Mouse (Mus musculus) heart, postnatal 36 days (tissue): Measurements from ENCODE around the gene March8. TPM values are rescaled to one million over a fixed set of nuclear protein-coding genes. Genes with fewer than 3 reads are reported as not detected.
A peak's percentile ranks its signal among the peaks of the same experiment; 100 is the strongest.

Source experiments
- DNase-seq, 2 experiments: peaks; one replicate each; pipeline ENCODE4 v3.0.0; 2021 to 2022
- intact Hi-C: fragments of 180-260 bp; cut with DNase I; formaldehyde crosslinking; loops from one replicate; pipeline ENCODE4 v1.15.1; 2025
- total RNA-seq, 2 experiments: library from RNA; stranded (reverse); gene quantifications; 2 replicates each; pipeline ENCODE4 v1.2.3; 2021

Gene March8
- total RNA-seq, 2 experiments from 2014 or later = 45.4 to 50.6 TPM

- intact Hi-C loops = no loop called here
These were observed 68.9 kb downstream of the March8 start for GRCm38 (mm10) chr6:116406680-116407079.

GRCm38 (mm10) chr6:116407216-116407615 is 69.4 kb downstream of the March8 start:
- no peak for DNase-seq
- intact Hi-C loops = no loop called here

More at GRCm38 (mm10) chr6:116406680-116407079, 68.9 kb downstream of the March8 start:
- no peak for DNase-seq

DNA sequence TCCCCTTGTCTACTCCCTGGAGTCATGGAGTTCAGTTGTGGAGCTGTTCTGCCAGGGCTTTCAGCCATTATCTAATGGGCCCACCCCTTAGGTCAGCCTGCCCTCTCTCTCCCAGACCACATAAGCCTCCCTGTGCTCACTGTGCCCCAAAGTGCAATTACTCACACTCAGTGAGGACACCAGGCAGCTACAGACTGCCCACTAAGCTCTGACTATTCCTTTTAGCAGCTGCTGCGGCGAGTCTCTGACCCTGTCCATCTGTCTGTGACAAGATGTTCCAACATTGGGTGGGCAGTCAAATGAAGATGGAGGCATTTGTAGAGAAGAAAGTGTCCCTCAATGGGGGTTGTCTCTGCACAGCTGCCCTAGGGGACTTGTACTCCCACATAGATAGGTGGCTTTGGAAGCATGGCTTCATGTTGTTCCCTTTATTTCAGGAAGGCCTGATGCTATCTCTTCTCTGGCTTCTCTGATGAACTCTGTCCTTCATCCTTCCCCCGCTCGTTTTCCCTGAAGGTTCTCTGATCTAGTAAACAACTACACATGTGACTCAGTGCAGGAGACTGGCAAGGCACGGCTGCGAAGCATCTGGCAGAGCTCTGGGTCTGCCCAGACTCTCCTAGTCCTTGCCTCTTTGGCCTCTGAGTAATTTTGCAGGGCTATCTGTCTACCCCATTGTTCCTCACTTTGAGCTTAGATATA is 70.3 kb downstream of the March8 start:
- no peak for DNase-seq
- intact Hi-C loops = no loop called here

DNA sequence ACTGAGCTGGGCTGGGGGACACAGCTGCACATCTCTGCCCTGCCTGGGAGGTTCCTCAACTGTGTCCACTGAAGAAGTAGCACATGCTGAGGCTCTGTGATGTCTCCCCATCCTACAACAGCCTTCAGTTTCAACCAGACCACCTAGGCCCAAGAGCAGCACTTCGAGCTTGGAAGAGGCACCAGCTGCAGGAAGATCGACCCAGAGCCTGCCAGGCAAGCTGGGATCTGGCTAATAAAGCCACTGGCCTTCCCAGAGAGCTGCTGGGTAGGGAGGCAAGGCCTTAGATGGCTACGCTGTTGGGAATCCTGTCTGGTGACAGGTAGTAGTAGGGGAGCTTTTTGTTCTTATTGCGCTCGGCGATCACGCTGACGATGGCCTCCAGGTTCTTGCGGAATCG is 72.6 kb downstream of the March8 start:
- intact Hi-C loops = loop anchor here (10.0 kb wide), 1 partner anchor 1414 kb away; no protein-coding TSS in a partner anchor
- no peak for DNase-seq

- intact Hi-C loops = loop anchor here (10.0 kb wide), 1 partner anchor 1413 kb away; no protein-coding TSS in a partner anchor
- no peak for DNase-seq
These were observed 73.9 kb downstream of the March8 start for GRCm38 (mm10) chr6:116411716-116412115.

- DNase-seq = no peak
- intact Hi-C loops = loop anchor here (10.0 kb wide), 1 partner anchor 1412 kb away; no protein-coding TSS in a partner anchor
These were observed 74.9 kb downstream of the March8 start for GRCm38 (mm10) chr6:116412546-116413325.

DNA sequence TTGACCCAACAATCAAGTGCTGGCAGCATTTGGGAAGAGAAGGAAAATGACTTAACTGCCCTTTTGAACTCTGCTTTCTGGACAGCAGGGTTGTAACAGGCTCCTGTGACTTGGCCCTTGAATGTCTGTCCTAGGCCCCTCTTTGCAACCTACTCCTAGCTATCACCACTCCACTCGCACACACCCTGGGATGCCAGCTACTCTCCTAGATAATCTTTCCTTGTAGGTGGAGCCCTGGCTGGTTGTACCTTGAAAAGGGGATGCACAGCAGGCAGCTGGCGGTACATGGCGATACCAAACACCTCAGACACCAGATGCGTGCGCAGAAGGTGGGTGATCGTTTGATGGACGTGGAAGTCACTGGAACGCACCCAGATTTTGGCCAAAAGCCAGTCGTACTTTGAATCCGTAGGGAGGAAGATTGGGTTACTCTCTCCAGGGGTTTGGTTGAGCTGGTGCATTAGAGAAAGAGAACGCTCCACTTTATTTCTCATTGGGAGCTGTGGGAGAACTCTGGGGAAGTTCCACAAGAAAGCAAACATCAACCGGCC is 77.4 kb downstream of the March8 start:
- intact Hi-C loops = loop anchor here (10.0 kb wide), 1 partner anchor 1410 kb away; no protein-coding TSS in a partner anchor
- no peak for DNase-seq

- intact Hi-C loops = loop anchor here (10.0 kb wide), 1 partner anchor 1409 kb away; no protein-coding TSS in a partner anchor
- DNase-seq = no peak
These were observed 78.3 kb downstream of the March8 start for GRCm38 (mm10) chr6:116416000-116416552.

DNA sequence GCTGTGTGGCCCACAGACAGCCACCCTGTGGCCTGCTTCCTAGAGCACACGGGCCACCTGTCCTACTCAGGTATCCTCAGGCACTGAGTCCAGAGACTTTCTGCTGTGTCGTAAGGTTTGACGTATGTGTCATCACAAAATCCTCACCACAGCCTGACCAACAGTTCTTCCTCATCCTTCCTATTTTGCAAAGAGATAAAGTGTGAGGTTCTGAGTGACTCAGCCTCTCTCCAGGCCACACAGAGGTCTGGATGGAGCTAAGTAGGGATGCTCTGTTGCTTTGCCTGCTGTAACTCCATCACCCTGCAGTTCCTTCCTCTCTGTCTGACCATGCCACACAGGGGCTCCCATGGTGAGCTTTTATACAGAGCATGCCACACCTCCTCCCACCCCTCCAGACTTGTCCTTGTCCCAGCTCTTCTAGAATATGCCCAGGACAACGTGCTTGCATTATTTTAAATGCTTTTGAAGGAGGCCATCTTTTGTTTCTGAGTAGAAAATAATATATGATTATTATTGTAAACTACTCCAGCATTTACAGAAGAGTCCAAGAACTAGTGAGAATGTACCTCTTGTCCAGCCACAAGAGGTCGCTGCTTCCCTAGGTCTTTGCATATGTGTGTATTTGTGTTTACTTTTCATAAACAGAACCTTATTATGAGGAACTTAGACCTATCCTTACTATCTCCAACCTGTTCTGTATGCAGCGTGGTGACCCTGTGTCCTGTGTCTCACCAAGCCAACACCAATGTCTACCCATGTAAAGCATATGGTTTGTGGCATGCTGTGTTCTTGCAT is 79.9 kb downstream of the March8 start:
- DNase-seq = peak in 1 of 2 experiments; percentile 44
- intact Hi-C loops = loop anchor here (10.0 kb wide), 1 partner anchor 1407 kb away; no protein-coding TSS in a partner anchor

DNA sequence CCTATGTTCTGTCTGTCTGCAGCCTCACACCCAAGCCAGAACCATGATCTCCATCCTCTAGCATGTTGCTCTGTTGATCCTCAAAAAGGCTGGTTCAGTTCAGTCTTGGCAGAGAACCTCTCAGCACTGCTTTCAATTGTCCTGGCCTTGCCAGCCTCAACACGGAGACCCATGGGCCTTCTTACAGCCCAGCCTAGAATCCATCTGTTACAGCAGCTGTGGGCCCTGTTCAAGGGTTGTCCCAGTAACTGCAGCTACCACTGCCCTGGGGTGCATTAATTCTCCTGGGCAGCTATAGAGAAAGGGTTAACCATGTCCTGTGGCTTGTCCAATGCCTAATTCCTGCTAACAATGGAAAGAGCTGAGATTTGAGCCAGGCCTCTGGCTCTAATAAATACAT is 80.7 kb downstream of the March8 start:
- no peak for DNase-seq
- intact Hi-C loops = loop anchor here (10.0 kb wide), 1 partner anchor 1406 kb away; no protein-coding TSS in a partner anchor

DNA sequence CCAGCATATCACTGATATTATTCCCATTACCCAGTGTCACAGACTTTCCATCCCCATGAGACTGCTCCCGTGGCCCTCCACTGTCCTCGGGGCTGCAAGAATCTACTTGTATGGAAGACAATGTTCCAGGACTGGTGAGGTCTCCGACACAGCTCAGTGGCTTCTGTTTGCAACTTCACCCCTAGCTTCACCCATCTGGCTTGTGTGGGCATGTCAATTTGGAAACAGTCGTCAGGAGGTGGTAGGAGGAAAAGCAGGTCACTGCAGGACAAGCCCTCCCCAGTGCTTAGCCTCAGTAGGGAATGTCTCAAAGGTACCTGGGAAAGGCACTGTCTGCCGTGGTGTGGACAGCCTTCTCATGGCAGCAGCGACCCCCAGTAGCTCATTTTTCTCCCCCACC is 81.9 kb downstream of the March8 start:
- intact Hi-C loops = loop anchor here (10.0 kb wide), 1 partner anchor 1405 kb away; no protein-coding TSS in a partner anchor
- no peak for DNase-seq

DNA sequence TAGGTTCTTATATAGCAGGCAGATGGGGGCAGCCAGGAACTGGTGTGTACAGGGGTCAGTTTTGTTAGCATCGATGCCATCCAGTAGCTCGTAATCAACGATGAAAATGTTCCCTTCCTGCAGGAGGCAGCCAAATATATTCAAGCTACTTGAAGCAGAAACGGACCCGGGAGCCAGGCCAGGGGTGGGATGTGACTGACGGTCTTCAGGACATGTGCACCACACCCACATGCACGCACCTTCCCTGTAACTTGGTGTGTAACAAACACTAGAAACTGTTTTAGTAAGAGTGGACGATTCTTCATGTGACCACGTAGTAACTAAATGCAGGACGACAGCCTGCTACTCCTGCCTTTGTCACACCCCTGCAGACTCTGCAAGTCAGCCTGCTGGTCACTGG is 82.4 kb downstream of the March8 start:
- intact Hi-C loops = no loop called here
- DNase-seq = no peak

- intact Hi-C loops = no loop called here
These were observed 85.2 kb downstream of the March8 start for GRCm38 (mm10) chr6:116422991-116423390.

GRCm38 (mm10) chr6:116423664-116424063 is 85.8 kb downstream of the March8 start:
- intact Hi-C loops = no loop called here

More at GRCm38 (mm10) chr6:116422991-116423390, 85.2 kb downstream of the March8 start:
- no peak for DNase-seq

DNA sequence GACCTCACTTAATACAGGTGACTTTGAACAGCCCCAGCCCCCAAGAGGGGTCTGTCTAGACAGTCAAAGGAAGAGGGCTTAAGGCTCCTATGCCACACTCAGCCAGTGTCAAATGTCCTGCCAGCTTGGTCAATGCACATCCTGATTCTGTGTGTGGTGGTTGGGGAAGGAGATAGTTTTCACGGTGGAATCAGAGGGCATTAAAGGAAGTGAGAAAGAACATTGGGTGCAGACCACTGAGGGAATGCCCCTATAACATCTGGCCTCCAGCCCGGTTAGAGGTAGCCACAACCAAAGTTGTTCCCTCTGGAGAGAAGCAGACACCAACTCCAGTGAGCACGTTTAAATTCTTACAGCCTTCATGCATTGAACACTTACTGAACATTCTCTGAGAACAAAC is 89.7 kb downstream of the March8 start:
- intact Hi-C loops = loop anchor here (5.0 kb wide), 1 partner anchor 145 kb away; no protein-coding TSS in a partner anchor

More at GRCm38 (mm10) chr6:116423664-116424063, 85.8 kb downstream of the March8 start:
- no peak for DNase-seq

DNA sequence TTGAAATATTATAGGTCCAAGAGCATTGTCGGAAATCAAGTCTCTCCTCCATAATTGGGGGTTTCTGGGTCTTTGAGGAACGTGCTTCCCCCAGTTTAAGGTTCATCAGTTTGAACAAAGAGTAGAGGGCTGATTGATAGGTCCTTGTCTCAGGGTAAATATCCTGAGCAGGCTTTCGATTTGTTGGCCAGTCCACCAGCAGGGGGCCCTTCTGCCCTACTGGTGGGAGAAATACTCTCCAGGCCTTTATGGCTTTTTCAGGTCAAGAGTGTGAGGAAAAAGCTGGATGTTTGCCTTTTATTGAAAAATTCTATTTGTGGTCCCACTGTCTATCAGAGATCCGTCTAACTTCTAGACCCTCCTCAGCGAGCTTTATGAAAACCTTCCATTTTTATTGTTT is 90.5 kb downstream of the March8 start:
- DNase-seq = peak in 1 of 2 experiments; percentile 22
- intact Hi-C loops = loop anchor here (5.0 kb wide), 1 partner anchor 144 kb away; no protein-coding TSS in a partner anchor

More for the DNA sequence above, 89.7 kb downstream of the March8 start:
- no peak for DNase-seq

DNA sequence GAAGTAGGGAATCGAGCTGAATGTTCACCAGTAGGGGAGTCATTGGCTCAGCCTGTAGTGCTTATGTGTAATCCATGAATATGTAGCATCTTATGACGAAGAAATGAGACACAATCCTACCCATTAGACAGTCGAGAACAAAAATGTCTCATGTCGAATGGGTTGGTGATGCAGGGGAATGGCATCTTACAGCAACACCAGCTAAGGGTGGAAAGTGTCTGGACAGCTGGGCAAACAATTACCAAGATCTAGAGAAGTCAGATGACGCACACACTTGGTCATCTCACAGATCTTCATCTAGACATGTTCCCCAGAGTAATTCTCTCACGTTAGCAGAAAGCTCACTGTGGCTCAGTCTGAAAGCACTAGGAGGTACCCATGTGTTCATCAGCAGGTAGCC is 101.0 kb downstream of the March8 start:
- intact Hi-C loops = no loop called here
- DNase-seq = no peak

DNA sequence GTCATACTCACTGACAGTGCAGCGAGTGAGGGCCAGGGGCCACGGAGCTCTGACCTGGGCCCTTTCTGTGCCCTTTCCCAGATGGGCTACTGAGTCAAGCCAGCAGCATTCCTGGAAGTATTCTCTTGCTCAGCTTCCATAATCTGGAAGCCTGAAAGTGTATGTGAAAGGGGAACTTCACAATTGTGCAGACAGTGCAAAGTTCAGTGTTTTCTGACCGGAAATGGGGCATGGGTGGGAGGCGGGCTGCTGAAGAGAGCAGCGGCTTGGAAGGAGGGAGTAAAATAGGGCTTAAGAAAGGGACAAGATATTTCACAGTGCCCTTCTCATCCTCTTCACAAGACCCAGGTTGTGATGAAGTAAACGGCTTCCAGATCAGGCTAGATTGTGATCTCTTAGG is 101.7 kb downstream of the March8 start:
- intact Hi-C loops = no loop called here
- DNase-seq = no peak

DNA sequence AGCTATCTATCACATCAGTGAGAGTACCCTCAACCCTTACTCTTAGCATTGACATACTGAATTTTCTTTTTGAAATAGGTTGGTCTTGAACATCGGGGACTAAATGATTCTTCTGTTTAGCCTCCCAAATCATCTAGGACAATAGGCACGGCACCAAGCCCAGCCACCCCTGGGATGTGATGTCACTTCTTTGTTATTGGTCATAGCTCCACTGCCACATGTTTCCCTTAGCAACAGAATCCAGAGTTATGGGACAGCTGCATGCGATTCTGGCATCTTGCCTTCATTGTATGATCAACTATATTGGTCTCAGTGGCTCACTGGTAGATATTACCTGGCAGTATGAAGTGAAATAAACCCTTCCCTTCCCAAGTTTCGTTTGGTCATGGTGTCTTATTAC is 102.6 kb downstream of the March8 start:
- DNase-seq = no peak
- intact Hi-C loops = no loop called here

GRCm38 (mm10) chr6:116440849-116441248 is 103.0 kb downstream of the March8 start:
- intact Hi-C loops = no loop called here

More at GRCm38 (mm10) chr6:116440849-116441248, 103.0 kb downstream of the March8 start:
- no peak for DNase-seq
